Mouse (Mus musculus) left cerebral cortex, postnatal 14 days (tissue): ENCODE measurements at regions not wholly inside any gene's neighbourhood (a gene's known extent, or its start where the extent isn't known, plus 50 kb on each side); places are given as distances from the start of the nearest gene placed in this dataset.

ENCODE experiments used
- DNase-seq, 2 experiments: peaks; one replicate each; pipeline ENCODE4 v3.0.0; 2021 to 2022; ENCODE audit warnings: low spot score in 2 of 2, mixed read lengths in 1 of 2
- intact Hi-C: fragments of 180-260 bp; cut with DNase I; formaldehyde crosslinking; loops from one replicate; pipeline ENCODE4 v1.15.1; 2025

GRCm38 (mm10) chr6:50885771-50886360 lies 231.6 kb upstream of the Npvf start:
- intact Hi-C loops = no loop called here
- no peak for DNase-seq

GRCm38 (mm10) chr6:50890370-50891204 lies 236.3 kb upstream of the Npvf start:
- intact Hi-C loops = no loop called here
- DNase-seq = peak; percentile 39 to 52

- intact Hi-C loops = no loop called here
- no peak for DNase-seq
Measured at GRCm38 (mm10) chr6:50891205-50891526, 236.9 kb upstream of the Npvf start.

GRCm38 (mm10) chr6:50898792-50899191 lies 244.6 kb upstream of the Npvf start:
- no peak for DNase-seq
- intact Hi-C loops = no loop called here

- intact Hi-C loops = no loop called here
- no peak for DNase-seq
Measured at GRCm38 (mm10) chr6:50915166-50916030, 261.2 kb upstream of the Npvf start.

GRCm38 (mm10) chr6:50918248-50918647 lies 264.0 kb upstream of the Npvf start:
- DNase-seq = no peak
- intact Hi-C loops = no loop called here

GRCm38 (mm10) chr6:50922235-50922634 lies 268.0 kb upstream of the Npvf start:
- DNase-seq = peak; percentile 31 to 49
- intact Hi-C loops = no loop called here

GRCm38 (mm10) chr6:50924571-50924970 lies 270.3 kb upstream of the Npvf start:
- intact Hi-C loops = no loop called here
- no peak for DNase-seq

- intact Hi-C loops = no loop called here
- no peak for DNase-seq
Measured at GRCm38 (mm10) chr6:50924998-50925397, 270.8 kb upstream of the Npvf start.

GRCm38 (mm10) chr6:50926313-50926712 lies 272.1 kb upstream of the Npvf start:
- no peak for DNase-seq
- intact Hi-C loops = no loop called here

- intact Hi-C loops = no loop called here
- DNase-seq = no peak
Measured at GRCm38 (mm10) chr6:50929503-50929902, 275.3 kb upstream of the Npvf start.

- DNase-seq = no peak
- intact Hi-C loops = no loop called here
Measured at GRCm38 (mm10) chr6:50933510-50933909, 279.3 kb upstream of the Npvf start.

- peak; percentile 40 for DNase-seq
- intact Hi-C loops = no loop called here
Measured at GRCm38 (mm10) chr6:50934245-50934644, 280.0 kb upstream of the Npvf start.

- no peak for DNase-seq
- intact Hi-C loops = no loop called here
Measured at GRCm38 (mm10) chr6:50936306-50936705, 282.1 kb upstream of the Npvf start.

GRCm38 (mm10) chr6:50937094-50937493 lies 282.9 kb upstream of the Npvf start:
- intact Hi-C loops = loop anchor here (1.0 kb wide), 2 partner anchors 129 to 258 kb away; no protein-coding TSS in a partner anchor
- DNase-seq = peak; percentile 62 to 84

GRCm38 (mm10) chr6:50938879-50939278 lies 284.6 kb upstream of the Npvf start:
- DNase-seq = no peak
- intact Hi-C loops = loop anchor here (2.0 kb wide), 1 partner anchor 230 kb away; no protein-coding TSS in a partner anchor

- no peak for DNase-seq
- intact Hi-C loops = loop anchor here (2.0 kb wide), 1 partner anchor 229 kb away; no protein-coding TSS in a partner anchor
Measured at GRCm38 (mm10) chr6:50939440-50939839, 285.2 kb upstream of the Npvf start.

GRCm38 (mm10) chr6:50940118-50940517 lies 285.9 kb upstream of the Npvf start:
- no peak for DNase-seq
- intact Hi-C loops = no loop called here

- DNase-seq = no peak
- intact Hi-C loops = no loop called here
Measured at GRCm38 (mm10) chr6:50940641-50941398, 286.6 kb upstream of the Npvf start.
